Mouse (Mus musculus): ENCODE measurements at regions not wholly inside any gene's neighbourhood (a gene's known extent, or its start where the extent isn't known, plus 50 kb on each side); places are given as distances from the start of the nearest gene placed in this dataset.

GRCm38 (mm10) chr1:126932658-126933057 lies 102.1 kb upstream of the Nckap5 start:
- TF ChIP-seq POLR2A (IDR thresholded peaks at IDR 0.05; ENCODE audit: insufficient read depth, low read depth, low read length) (no peak), CTCF (IDR thresholded peaks at IDR 0.05) (no peak)
